Mouse (Mus musculus) CD4-positive, CD25-positive, alpha-beta regulatory T cell, adult 4 months (primary cell): ENCODE measurements around the gene Hoxb5. TPM values are rescaled to one million over a fixed set of nuclear protein-coding genes. Genes with fewer than 3 reads are reported as not detected.

Source experiments
- ATAC-seq: one replicate; pipeline ENCODE4 v1.8.0; 2017
- polyA plus RNA-seq, 2 experiments: library from polyadenylated mRNA; unstranded; fragments of 100-300 nt; shearing (Covaris generic); gene quantifications; one replicate each; pipeline ENCODE4 v1.2.1; 2017

Gene Hoxb5
- polyA plus RNA-seq, 2 experiments from 2014 or later = not detected

GRCm38 (mm10) chr11:96319910-96320309 lies 16.8 kb downstream of the Hoxb5 start:
- ATAC-seq = no peak

- no peak for ATAC-seq
These were observed 17.6 kb downstream of the Hoxb5 start for GRCm38 (mm10) chr11:96320688-96321087.

DNA sequence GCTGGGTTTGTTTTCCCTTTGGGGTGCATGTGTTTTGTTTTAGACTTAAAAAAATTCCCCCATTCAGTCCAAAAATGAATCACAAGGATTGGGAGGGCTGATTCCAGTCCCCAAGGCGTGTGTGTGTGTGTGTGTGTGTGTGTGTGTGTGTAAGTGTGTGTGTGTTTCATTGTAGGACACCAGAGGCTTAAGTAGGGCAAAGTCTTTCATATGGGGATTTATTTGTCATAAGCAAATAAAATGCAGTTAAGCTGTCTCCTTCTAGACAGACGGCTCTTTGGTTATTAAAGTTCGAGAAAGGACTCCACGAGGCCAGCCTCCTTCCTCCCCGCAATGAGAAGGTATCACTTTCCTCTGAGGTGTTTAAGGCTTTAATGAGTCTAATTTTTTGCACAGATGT lies 18.7 kb downstream of the Hoxb5 start:
- ATAC-seq = no peak

DNA sequence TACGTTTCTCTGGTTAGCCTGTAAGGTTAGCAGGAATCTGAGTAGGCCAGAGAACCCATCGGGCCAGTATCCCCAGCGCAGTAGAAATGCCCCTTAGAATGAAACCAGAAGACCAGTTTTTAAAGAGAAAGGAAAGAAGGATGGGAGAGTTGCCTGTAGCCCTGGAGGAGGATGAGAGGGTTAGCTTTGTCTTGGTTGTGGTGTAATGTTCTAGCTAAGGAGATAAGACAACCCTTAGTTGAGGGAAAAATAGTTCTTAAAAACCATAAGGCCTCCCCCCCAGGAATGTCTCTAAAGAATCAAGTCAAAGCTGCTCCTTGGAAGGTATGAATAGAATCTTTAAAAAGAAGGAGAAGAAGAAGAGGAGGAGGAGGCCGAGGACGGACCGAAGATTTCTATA lies 19.6 kb downstream of the Hoxb5 start:
- ATAC-seq = no peak

DNA sequence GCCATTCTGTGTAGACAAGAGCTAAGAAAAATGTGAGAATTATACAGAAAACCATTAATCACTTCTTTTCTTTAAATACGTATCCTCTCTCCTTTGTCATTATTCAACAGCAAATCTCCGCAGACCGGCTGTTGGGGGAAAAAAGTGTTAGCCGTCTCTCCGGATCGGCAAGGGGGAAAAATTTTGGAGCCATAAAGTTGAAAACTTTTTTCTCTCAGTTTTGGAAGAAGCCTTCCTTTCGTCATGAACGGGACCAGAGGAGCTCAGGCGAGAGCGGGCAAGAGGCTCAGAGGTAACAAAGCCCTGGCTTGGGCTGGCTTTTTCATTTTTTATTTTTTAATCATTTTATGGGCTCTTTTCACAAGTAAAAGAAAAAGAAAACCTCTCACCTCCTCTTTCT lies 20.0 kb downstream of the Hoxb5 start, which contains the start of gene Hoxb3:
Gene Hoxb3, plus strand, starts transcription at position 173 of the 400 bp plus-strand sequence.
- no peak for ATAC-seq

DNA sequence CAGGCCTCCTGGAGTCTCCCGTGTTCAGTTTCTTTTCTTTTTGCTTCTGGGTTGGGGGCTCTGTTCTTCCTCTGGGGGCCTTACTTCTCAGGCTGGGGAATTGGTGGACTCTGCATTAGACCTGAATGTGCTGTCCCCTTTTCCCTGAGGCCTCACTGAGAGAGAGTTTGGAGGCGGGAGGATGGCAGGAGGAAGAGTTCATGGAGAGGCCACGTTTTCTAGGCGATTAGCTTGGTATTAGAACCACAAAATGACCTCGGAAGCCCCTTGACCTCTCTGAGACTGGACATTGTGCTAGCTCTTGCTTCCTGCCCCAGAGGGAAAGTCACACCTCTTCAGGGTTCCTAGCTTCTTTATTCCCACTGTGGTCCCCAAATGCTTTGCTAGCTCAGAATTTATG lies 21.0 kb downstream of the Hoxb5 start:
- ATAC-seq = no peak

GRCm38 (mm10) chr11:96324965-96325364 lies 21.8 kb downstream of the Hoxb5 start:
- ATAC-seq = no peak

- no peak for ATAC-seq
These were observed 22.6 kb downstream of the Hoxb5 start for GRCm38 (mm10) chr11:96325747-96326212.

DNA sequence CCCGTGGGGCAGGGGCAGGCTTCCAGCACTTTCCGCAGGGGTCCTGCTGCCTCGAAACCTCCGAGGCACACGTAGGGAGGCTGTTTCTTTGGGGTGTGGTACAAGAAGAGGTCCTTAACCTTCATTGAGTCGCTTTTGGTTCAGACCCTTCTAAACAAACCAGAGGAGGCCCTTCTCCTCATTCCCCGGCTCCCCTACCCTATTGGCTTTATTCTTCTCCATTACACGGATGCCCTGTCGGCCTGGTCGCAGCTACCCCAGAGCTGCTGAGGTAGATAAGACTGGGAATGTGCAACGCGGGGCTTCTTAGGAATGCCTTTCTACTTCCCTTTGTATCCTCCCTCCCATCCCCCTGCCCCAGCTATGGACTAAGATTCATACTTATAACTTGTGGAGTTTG lies 23.6 kb downstream of the Hoxb5 start:
- no peak for ATAC-seq

GRCm38 (mm10) chr11:96327122-96327521 lies 24.0 kb downstream of the Hoxb5 start:
- ATAC-seq = no peak

DNA sequence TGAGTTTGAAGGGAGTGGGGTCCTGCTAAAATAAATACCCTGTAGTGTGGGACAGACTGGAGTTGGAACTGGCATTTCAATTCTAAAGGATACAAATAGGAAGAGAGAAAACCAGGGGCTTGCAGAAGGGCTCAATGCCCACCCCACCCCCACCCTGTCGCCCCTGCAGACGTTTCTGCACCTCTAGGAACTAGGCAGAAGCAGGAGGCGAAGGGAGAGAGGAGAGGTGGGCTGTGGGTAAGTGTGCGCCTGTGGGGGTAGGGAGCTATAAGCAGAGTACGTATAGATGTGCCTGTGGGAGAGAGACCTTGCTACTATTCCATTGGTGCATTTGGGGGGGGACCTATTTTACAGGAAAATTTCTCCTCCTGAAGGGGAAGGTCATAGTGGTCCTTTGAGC lies 24.6 kb downstream of the Hoxb5 start:
- no peak for ATAC-seq

DNA sequence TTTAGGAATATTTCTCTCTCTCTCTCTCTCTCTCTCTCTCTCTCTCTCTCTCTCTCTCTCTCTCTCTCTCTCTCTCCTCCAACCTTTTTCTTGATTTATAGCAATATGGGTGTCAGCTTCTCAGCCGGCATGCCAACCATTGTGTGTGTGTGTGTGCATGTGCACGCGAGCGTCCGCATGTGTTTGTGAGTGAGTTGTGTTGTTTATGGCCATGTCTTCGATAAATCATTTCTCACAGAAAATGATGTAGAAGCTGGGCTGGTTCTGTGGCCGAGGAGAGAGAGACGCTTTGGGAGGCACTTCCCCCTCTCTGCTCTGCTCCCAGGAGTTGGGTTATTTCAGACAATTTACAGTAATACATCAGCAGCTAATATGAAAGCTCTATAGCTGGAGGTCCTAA lies 25.5 kb downstream of the Hoxb5 start:
- no peak for ATAC-seq

DNA sequence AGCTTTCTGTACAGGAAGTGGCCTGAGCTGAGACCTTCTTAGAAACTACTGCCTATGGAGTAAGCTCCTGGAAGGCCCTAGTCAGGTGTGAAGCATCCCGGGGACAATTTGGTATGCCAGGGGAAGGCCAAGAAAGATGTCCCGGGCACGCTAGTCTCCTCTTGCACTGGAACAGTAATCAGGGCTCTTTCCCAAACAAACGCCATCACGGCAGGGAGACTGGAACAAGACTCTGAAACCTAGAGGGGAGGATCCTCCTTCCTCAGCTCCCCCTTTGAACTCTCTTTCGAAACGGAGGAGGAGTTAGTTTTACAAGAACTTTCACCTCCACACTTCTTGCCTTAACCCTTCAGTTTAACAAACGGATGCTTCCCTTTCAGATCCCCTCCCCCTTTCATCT lies 29.0 kb downstream of the Hoxb5 start:
- ATAC-seq = no peak

DNA sequence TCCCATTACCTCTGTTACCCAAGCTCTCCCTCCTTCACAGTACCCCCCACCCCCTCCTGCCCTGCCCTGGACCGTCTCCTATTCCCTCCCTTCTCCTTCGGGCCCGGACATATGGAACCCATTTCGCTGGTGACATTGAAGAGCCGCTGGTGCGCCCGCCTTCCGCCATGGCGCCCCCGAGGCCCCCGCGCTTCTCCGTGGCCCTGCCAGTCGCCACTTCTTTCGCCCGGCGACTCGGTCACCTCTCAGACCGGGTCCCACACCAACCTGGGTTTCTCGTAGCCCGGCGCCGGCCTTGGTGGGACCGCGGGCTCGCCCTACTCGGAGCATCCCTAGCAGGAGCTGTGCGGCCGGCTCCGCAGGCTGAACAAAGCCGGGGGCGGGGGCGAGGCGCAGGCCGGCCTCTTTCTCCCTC lies 29.5 kb downstream of the Hoxb5 start:
- no peak for ATAC-seq

DNA sequence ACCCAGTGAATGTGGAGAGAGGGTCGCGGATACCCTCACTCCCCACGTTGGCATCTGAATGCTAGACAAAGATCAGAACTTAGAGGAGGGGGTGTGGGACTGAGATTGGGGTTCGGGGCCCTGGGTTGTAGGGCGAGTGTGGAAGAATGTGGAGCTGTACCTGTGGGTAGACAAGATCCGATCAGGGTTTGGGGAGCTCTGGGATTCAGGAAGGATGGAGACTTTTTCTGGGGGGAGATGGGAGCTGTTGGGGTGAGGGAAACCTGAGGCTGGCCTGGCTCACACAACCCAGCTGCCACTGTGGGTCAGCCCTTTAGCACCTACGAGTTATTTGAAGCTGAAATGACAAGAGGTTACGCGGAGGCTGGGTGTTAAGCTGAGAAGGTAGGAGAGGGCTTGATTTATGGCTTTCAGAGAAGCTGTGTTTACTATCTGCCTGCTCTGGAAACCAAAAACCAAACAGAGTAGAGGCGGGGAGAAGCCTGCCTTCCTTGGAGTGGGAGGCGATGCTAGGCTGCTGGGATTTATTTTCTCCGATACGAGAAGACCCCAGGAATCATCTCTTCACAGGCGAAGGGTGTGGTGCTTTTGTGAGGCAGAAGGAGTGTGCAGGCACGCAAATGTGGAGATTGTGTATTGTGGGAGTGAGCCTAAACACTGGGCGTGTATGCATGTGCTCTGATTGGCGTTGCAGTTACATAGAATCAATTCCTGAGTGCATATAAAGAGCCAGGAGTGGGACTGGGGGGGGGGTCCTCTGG lies 30.3 kb downstream of the Hoxb5 start:
- no peak for ATAC-seq

DNA sequence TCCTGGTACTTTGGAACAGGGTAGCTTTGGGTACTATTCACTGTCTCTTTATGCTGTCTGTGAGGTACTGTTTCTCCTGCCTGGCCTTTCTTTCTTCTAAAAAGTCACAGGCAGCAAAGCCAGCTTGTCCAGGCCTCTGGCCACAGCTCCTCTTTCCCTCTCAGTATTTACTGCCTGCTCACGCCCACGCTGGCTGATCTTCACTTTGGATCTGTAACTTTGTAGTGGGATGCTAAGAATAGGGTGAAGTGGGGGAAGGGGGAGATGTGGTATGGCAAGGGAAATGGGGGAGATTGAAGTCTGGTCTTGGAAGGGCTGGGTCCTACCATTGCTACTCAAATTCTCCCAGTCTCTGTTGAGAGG lies 30.8 kb downstream of the Hoxb5 start:
- no peak for ATAC-seq

- ATAC-seq = no peak
These were observed 31.9 kb downstream of the Hoxb5 start for GRCm38 (mm10) chr11:96334998-96335397.

DNA sequence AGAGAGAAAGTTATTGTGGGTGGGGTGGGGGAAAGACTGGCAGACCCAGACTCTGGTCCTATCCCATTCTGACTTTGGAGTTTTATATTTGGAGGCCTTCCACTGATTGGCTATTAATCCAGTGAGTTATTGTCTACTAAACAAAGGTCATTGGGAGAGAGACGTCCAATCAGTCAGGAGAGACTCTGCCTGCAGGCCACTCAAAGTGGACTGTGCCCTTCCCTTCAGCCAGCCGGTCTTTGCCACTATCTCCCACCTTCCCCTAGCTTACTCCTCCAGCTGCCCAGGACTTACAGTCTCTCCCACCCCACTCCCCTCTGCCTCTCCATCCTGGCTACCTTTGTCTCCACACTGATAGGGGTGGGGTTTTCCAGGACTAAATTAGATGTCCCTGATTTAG lies 33.5 kb downstream of the Hoxb5 start:
- no peak for ATAC-seq

GRCm38 (mm10) chr11:96337026-96337425 lies 33.9 kb downstream of the Hoxb5 start:
- ATAC-seq = no peak

GRCm38 (mm10) chr11:96338957-96339855 lies 36.1 kb downstream of the Hoxb5 start:
- ATAC-seq = no peak

DNA sequence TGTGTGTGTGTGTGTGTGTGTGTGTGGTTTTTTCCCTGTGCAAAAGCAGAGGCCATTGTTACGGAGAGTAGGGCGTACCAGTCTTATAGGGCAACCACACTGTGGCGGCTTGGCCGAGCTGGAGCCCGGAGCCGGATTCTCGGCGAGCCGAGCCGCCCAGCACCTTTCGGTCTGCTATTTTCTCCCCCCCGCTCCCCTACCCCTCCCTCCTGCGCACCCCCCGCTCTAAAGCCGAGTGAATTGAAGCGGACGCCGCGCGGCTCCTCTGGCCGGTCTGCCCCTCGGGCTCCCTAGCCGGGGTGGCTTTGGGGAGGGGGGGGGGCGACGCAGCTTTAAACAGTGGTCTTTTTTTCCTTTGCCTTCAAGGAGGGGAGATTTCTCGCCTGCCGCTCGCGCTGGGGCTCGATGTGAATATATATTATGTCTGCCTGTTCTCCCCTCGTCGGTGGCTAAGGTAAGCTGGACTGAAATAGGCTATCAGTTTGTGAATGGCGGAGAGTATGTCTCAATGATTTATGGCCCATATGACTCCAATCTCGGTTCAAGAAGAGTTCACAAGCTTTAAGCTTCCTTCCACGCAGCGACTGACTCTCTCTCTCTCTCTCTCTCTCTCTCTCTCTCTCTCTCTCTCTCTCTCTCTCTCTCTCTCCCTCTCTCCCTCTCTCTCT lies 37.7 kb downstream of the Hoxb5 start:
- no peak for ATAC-seq

DNA sequence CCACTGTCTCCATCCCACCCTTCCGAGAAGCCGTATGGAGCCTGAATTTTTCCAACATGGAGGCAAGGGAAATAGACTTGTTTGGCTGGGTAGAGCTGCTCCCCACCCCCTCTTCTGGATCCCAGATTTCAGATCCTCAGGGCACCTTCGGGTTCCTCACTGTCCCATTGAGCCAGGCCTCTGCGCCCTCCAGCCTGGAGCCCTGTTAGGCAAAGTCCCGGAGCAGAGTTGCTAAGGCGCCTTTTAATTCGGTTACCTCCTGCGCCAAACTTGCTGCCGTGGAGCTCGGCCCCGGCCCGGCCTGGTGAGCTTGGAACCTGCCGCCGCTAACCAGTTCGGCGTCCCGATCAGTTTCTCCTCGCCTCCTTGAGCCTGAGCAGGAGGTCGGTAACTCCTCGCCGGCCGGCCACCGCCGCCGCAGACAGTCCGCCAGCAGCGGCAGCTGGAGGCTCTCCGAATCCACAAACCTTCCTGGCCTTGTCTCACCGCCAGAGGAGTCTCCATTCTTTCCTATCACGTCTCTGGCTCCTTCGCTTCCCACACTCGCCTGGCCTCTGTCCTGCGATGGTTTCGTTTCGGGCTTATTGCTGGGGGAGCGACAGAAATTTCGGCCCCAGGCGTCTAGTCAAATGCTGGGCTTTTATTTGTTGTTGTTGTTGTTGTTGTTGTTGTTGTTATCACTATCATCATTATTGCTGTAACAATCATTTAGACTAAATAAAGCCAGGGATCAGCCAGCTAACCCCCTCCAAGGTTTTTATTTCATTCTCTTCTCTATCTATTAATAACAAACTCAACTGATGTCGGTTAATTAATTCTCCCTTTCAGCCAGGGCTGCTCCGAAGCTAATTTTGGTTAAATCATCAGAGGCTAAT lies 38.8 kb downstream of the Hoxb5 start:
- ATAC-seq = no peak
